Mouse (Mus musculus) heart, adult 2 months (tissue): ENCODE results near the gene Rbms1. TPM values are rescaled to one million over a fixed set of nuclear protein-coding genes. Genes with fewer than 3 reads are reported as not detected.

Source experiments
- DNase-seq, 2 experiments: peaks; one replicate each; pipeline ENCODE4 v3.0.0; 2021
- H3K27ac ChIP-seq: fragments of 200-600 bp; 2 replicates; pipeline ENCODE4 v1.8.1; 2022
- H3K27me3 ChIP-seq: fragments of 200-500 bp; 2 replicates; pipeline ENCODE4 v1.6.1; 2012; ENCODE audit warnings: mild to moderate bottlenecking, low read length, inconsistent platforms, mixed read lengths; ENCODE audit not compliant: control insufficient read depth, insufficient read depth
- H3K36me3 ChIP-seq: fragments of 200-500 bp; 2 replicates; pipeline ENCODE4 v1.6.1; 2012; ENCODE audit warnings: low read length, inconsistent platforms; ENCODE audit not compliant: control insufficient read depth, insufficient read depth
- H3K4me1 ChIP-seq: fragments of 200-500 bp; 2 replicates; pipeline ENCODE4 v1.6.1; 2011; ENCODE audit warnings: low read length; ENCODE audit not compliant: control insufficient read depth, insufficient read depth
- H3K4me3 ChIP-seq: fragments of 200-600 bp; 2 replicates; pipeline ENCODE4 v1.8.1; 2022
- H3K79me2 ChIP-seq: fragments of 200-500 bp; replicated peaks from 2 replicates; pipeline ENCODE4 v1.6.1; 2012; ENCODE audit warnings: mild to moderate bottlenecking, inconsistent platforms, low read length, moderate library complexity, mixed read lengths; ENCODE audit not compliant: control insufficient read depth, insufficient read depth
- H3K9ac ChIP-seq: fragments of 200-500 bp; 2 replicates; pipeline ENCODE4 v1.6.1; 2012; ENCODE audit warnings: low read depth, mild to moderate bottlenecking, control low read depth, inconsistent platforms, low read length, mixed read lengths
- CTCF ChIP-seq: fragments of 200-600 bp; IDR thresholded peaks from 2 replicates; pipeline ENCODE4 v1.8.1; 2022; ENCODE audit warnings: antibody characterized with exemption, mild to moderate bottlenecking, moderate library complexity
- EP300 ChIP-seq: fragments of 200-500 bp; IDR thresholded peaks from 2 replicates; pipeline ENCODE4 v1.6.1; 2011; ENCODE audit warnings: low read depth, low read length, control low read depth; ENCODE audit not compliant: insufficient read depth
- POLR2A ChIP-seq: fragments of 200-500 bp; IDR thresholded peaks from 2 replicates; pipeline ENCODE4 v1.6.1; 2011; ENCODE audit warnings: mild to moderate bottlenecking, low read depth, low read length, control low read depth; ENCODE audit not compliant: insufficient read depth
- WGBS: fragments of 180-500 bp; shearing (Covaris S2); methylation state at CpG from one replicate; pipeline ENCODE4 v1.1.7; 2018; 5-methylcytosine and 5-hydroxymethylcytosine counted together
- intact Hi-C: fragments of 180-260 bp; cut with DNase I; formaldehyde crosslinking; loops from one replicate; pipeline ENCODE4 v1.15.1; 2025
- polyA plus RNA-seq: library from polyadenylated mRNA; depleted of rRNA; stranded (reverse); fragments of >200 nt; gene quantifications from 2 replicates; pipeline ENCODE4 v1.2.3, GENCODE M21; 2012
- total RNA-seq, 2 experiments: library from RNA; stranded (reverse); gene quantifications; 2 replicates each; pipeline ENCODE4 v1.2.3; 2021

Gene Rbms1
- total and polyA plus RNA-seq, 3 experiments, result 44.5 to 79.4 (median 48.7) TPM

- Histone ChIP-seq H3K27me3 (no peaks in the 10 kb centered on the region), H3K4me3 (peak overlapping the region; percentile 90), H3K79me2 (peaks cover 9% of the 10 kb centered on the region), H3K9ac (peak overlapping the region; percentile 100), H3K27ac (peak overlapping the region; percentile 95), H3K36me3 (peaks cover 30% of the 10 kb centered on the region), H3K4me1 (peaks cover 26% of the 10 kb centered on the region)
- DNase-seq, result peak; percentile 91 to 92
- TF ChIP-seq EP300 (no peak), CTCF (peak; percentile 14; the same call in 1 of the 2 replicates), POLR2A (no peak)
- 4% methylated on average over 88 of the region's 104 CpGs for WGBS
- intact Hi-C loops, result loop anchor here (1.0 to 2.0 kb wide), 4 partner anchors 20 to 70 kb away; no protein-coding TSS in a partner anchor
These were observed 82.0 kb downstream of the Rbms1 start for GRCm38 (mm10) chr2:60880789-60881570.

GRCm38 (mm10) chr2:60879966-60880788 lies 82.8 kb downstream of the Rbms1 start:
- no peaks in the 10 kb centered on the region for H3K27me3 ChIP-seq
- no peak for TF ChIP-seq EP300
- TF ChIP-seq CTCF, result no peak
- no peak for TF ChIP-seq POLR2A
- H3K9ac ChIP-seq, result peak overlapping the region; percentile 100
- WGBS, result 18% methylated on average over 14 of the region's 14 CpGs
- H3K27ac ChIP-seq, result peak overlapping the region; percentile 95
- intact Hi-C loops, result loop anchor here (2.0 kb wide), 3 partner anchors 41 to 77 kb away; no protein-coding TSS in a partner anchor
- H3K36me3 ChIP-seq, result peaks cover 30% of the 10 kb centered on the region
- H3K4me1 ChIP-seq, result peaks cover 27% of the 10 kb centered on the region
- peaks cover 8% of the 10 kb centered on the region for H3K79me2 ChIP-seq
- no peak for DNase-seq
- peak overlapping the region; percentile 90 for H3K4me3 ChIP-seq

GRCm38 (mm10) chr2:60879141-60879818 lies 83.7 kb downstream of the Rbms1 start:
- TF ChIP-seq POLR2A, result no peak
- TF ChIP-seq CTCF, result no peak
- TF ChIP-seq EP300, result no peak
- Histone ChIP-seq H3K27ac (peak overlapping the region; percentile 95), H3K4me3 (peak overlapping the region; percentile 90; the same call in 1 of the 2 replicates), H3K79me2 (peaks cover 10% of the 10 kb centered on the region), H3K4me1 (peaks cover 29% of the 10 kb centered on the region), H3K9ac (0 out of 2 replicates have a peak overlapping the region, but pooled peaks have one; percentile 6), H3K27me3 (no peaks in the 10 kb centered on the region), H3K36me3 (peaks cover 29% of the 10 kb centered on the region)
- intact Hi-C loops, result loop anchor here (2.0 kb wide), 1 partner anchor 76 kb away; no protein-coding TSS in a partner anchor
- no peak for DNase-seq
- 53% methylated on average over 5 of the region's 5 CpGs for WGBS

GRCm38 (mm10) chr2:60877543-60878386 lies 85.2 kb downstream of the Rbms1 start:
- Histone ChIP-seq H3K36me3 (peaks cover 35% of the 10 kb centered on the region), H3K27ac (peak overlapping the region; percentile 42), H3K4me1 (peaks cover 27% of the 10 kb centered on the region), H3K4me3 (no peak overlapping the region), H3K27me3 (no peaks in the 10 kb centered on the region), H3K79me2 (peaks cover 14% of the 10 kb centered on the region), H3K9ac (no peak overlapping the region)
- no peak for TF ChIP-seq EP300
- WGBS, result 39% methylated on average over 14 of the region's 14 CpGs
- intact Hi-C loops, result loop anchor here (2.0 kb wide), 1 partner anchor 75 kb away; no protein-coding TSS in a partner anchor
- peak; percentile 38 to 39 for DNase-seq

GRCm38 (mm10) chr2:60876891-60877290 lies 86.1 kb downstream of the Rbms1 start:
- intact Hi-C loops, result no loop called here

More at GRCm38 (mm10) chr2:60876891-60877290, 86.1 kb downstream of the Rbms1 start:
- no peak for DNase-seq
- Histone ChIP-seq H3K27me3 (no peaks in the 10 kb centered on the region), H3K9ac (no peak overlapping the region), H3K4me3 (no peak overlapping the region), H3K4me1 (peaks cover 28% of the 10 kb centered on the region), H3K79me2 (peaks cover 14% of the 10 kb centered on the region), H3K36me3 (peaks cover 36% of the 10 kb centered on the region), H3K27ac (no peak overlapping the region)
- 48% methylated on average over 2 of the region's 2 CpGs for WGBS
- TF ChIP-seq POLR2A (no peak), EP300 (no peak), CTCF (no peak)
